Mouse (Mus musculus): ENCODE results near the gene Six3. TPM values are rescaled to one million over a fixed set of nuclear protein-coding genes. Genes with fewer than 3 reads are reported as not detected.

Six3 gene
- total and polyA plus RNA-seq, 2 experiments, result not detected

GRCm38 (mm10) chr17:85614011-85614721 is 758 bp downstream of the Six3 start:
- WGBS, result 4% methylated on average over 28 of the region's 30 CpGs

GRCm38 (mm10) chr17:85614722-85615331 is 1.4 kb downstream of the Six3 start:
- Histone ChIP-seq H3K4me3 (ENCODE audit: insufficient read depth, low read depth, low read length) (no peak overlapping the region), H3K9ac (ENCODE audit: low read depth, low read length) (no peak overlapping the region), H3K4me1 (ENCODE audit: control insufficient read depth, insufficient read depth, low read length) (no peaks in the 10 kb centered on the region), H3K27ac (replicated peaks; ENCODE audit: insufficient read depth, low read depth, low read length) (no peak overlapping the region), H3K79me2 (ENCODE audit: control insufficient read depth, insufficient read depth, low read length) (no peaks in the 10 kb centered on the region), H3K36me3 (ENCODE audit: control insufficient read depth, insufficient read depth, low read length) (no peaks in the 10 kb centered on the region), H3K27me3 (ENCODE audit: control insufficient read depth, insufficient read depth, low read length) (peaks cover 26% of the 10 kb centered on the region)
- TF ChIP-seq CTCF (IDR thresholded peaks at IDR 0.05; ENCODE audit: low read depth, low read length), result no peak
- TF ChIP-seq POLR2A (IDR thresholded peaks at IDR 0.05; ENCODE audit: extremely low read depth, insufficient read depth, low read length), result no peak
- 2% methylated on average over 37 of the region's 38 CpGs for WGBS
- DNase-seq (ENCODE audit: extremely low read depth, low read depth, low spot score), result no peak

More at GRCm38 (mm10) chr17:85614011-85614721, 758 bp downstream of the Six3 start:
- Histone ChIP-seq H3K4me1 (ENCODE audit: control insufficient read depth, insufficient read depth, low read length) (no peaks in the 10 kb centered on the region), H3K9ac (ENCODE audit: low read depth, low read length) (no peak overlapping the region), H3K27ac (replicated peaks; ENCODE audit: insufficient read depth, low read depth, low read length) (no peak overlapping the region), H3K36me3 (ENCODE audit: control insufficient read depth, insufficient read depth, low read length) (no peaks in the 10 kb centered on the region), H3K79me2 (ENCODE audit: control insufficient read depth, insufficient read depth, low read length) (no peaks in the 10 kb centered on the region), H3K4me3 (ENCODE audit: insufficient read depth, low read depth, low read length) (no peak overlapping the region), H3K27me3 (ENCODE audit: control insufficient read depth, insufficient read depth, low read length) (peaks cover 30% of the 10 kb centered on the region)
- no peak for TF ChIP-seq POLR2A (IDR thresholded peaks at IDR 0.05; ENCODE audit: extremely low read depth, insufficient read depth, low read length)
- TF ChIP-seq CTCF (IDR thresholded peaks at IDR 0.05; ENCODE audit: low read depth, low read length), result no peak
- DNase-seq (ENCODE audit: extremely low read depth, low read depth, low spot score), result no peak

DNA sequence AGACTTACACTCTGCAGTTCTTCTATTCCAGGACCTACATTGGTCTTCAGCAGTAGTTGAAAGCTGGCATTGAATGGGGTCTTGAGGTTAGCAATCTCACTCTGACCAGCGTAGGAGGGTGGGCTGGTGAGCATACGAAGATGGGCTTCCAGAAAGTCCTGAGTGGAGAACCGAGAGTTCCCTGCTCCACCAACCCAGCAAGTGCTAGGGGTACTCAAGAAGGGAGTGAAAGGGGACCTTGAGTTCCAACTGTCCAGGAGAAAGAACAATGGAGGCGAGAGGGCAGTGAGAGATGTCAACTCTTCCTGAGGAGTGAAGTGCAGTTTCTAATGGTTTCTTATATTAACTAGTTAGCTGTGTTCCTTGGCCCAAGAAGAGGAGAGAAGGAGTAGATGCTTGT is 2.2 kb downstream of the Six3 start:
- WGBS, result 5% methylated on average over 4 of the region's 4 CpGs
- Histone ChIP-seq H3K79me2 (ENCODE audit: control insufficient read depth, insufficient read depth, low read length) (no peaks in the 10 kb centered on the region), H3K4me1 (ENCODE audit: control insufficient read depth, insufficient read depth, low read length) (no peaks in the 10 kb centered on the region), H3K9ac (ENCODE audit: low read depth, low read length) (no peak overlapping the region), H3K36me3 (ENCODE audit: control insufficient read depth, insufficient read depth, low read length) (no peaks in the 10 kb centered on the region), H3K27me3 (ENCODE audit: control insufficient read depth, insufficient read depth, low read length) (peaks cover 28% of the 10 kb centered on the region), H3K4me3 (ENCODE audit: insufficient read depth, low read depth, low read length) (no peak overlapping the region), H3K27ac (replicated peaks; ENCODE audit: insufficient read depth, low read depth, low read length) (no peak overlapping the region)
- DNase-seq (ENCODE audit: extremely low read depth, low read depth, low spot score), result no peak
- TF ChIP-seq POLR2A (IDR thresholded peaks at IDR 0.05; ENCODE audit: extremely low read depth, insufficient read depth, low read length), result no peak
- no peak for TF ChIP-seq CTCF (IDR thresholded peaks at IDR 0.05; ENCODE audit: low read depth, low read length)

GRCm38 (mm10) chr17:85616526-85617500 is 3.4 kb downstream of the Six3 start:
- DNase-seq (ENCODE audit: extremely low read depth, low read depth, low spot score), result no peak
- Histone ChIP-seq H3K79me2 (ENCODE audit: control insufficient read depth, insufficient read depth, low read length) (no peaks in the 10 kb centered on the region), H3K4me1 (ENCODE audit: control insufficient read depth, insufficient read depth, low read length) (no peaks in the 10 kb centered on the region), H3K27me3 (ENCODE audit: control insufficient read depth, insufficient read depth, low read length) (peaks cover 34% of the 10 kb centered on the region), H3K9ac (ENCODE audit: low read depth, low read length) (no peak overlapping the region), H3K4me3 (ENCODE audit: insufficient read depth, low read depth, low read length) (no peak overlapping the region), H3K27ac (replicated peaks; ENCODE audit: insufficient read depth, low read depth, low read length) (no peak overlapping the region), H3K36me3 (ENCODE audit: control insufficient read depth, insufficient read depth, low read length) (no peaks in the 10 kb centered on the region)
- TF ChIP-seq CTCF (IDR thresholded peaks at IDR 0.05; ENCODE audit: low read depth, low read length) (no peak), POLR2A (IDR thresholded peaks at IDR 0.05; ENCODE audit: extremely low read depth, insufficient read depth, low read length) (no peak)
- WGBS, result 4% methylated on average over 41 of the region's 41 CpGs

- Histone ChIP-seq H3K27ac (replicated peaks; ENCODE audit: insufficient read depth, low read depth, low read length) (no peak overlapping the region), H3K27me3 (ENCODE audit: control insufficient read depth, insufficient read depth, low read length) (peaks cover 34% of the 10 kb centered on the region), H3K4me3 (ENCODE audit: insufficient read depth, low read depth, low read length) (no peak overlapping the region), H3K9ac (ENCODE audit: low read depth, low read length) (no peak overlapping the region), H3K36me3 (ENCODE audit: control insufficient read depth, insufficient read depth, low read length) (no peaks in the 10 kb centered on the region), H3K79me2 (ENCODE audit: control insufficient read depth, insufficient read depth, low read length) (no peaks in the 10 kb centered on the region), H3K4me1 (ENCODE audit: control insufficient read depth, insufficient read depth, low read length) (no peaks in the 10 kb centered on the region)
- WGBS, result 1% methylated on average over 36 of the region's 36 CpGs
- TF ChIP-seq POLR2A (IDR thresholded peaks at IDR 0.05; ENCODE audit: extremely low read depth, insufficient read depth, low read length), result no peak
- no peak for TF ChIP-seq CTCF (IDR thresholded peaks at IDR 0.05; ENCODE audit: low read depth, low read length)
- no peak for DNase-seq (ENCODE audit: extremely low read depth, low read depth, low spot score)
Observed at GRCm38 (mm10) chr17:85617566-85618358, 4.4 kb downstream of the Six3 start.

Measured in liver, adult 2 months (tissue).